Mouse (Mus musculus) kidney, adult 2 months (tissue): ENCODE measurements around the gene Fndc7. TPM values are rescaled to one million over a fixed set of nuclear protein-coding genes. Genes with fewer than 3 reads are reported as not detected.
"Not testable (repeated sequence)": the region's sequence is repeated elsewhere in the genome, so short reads cannot be mapped to it uniquely, and the experiment has no call there.

Source experiments
- DNase-seq: peaks from one replicate; pipeline ENCODE4 v3.0.0; 2021
- H3K27ac ChIP-seq: fragments of 200-500 bp; 2 replicates; pipeline ENCODE4 v1.5.1; 2012; ENCODE audit warnings: low read depth, low read length, control low read depth, inconsistent platforms; ENCODE audit not compliant: insufficient read depth
- H3K27me3 ChIP-seq: fragments of 200-500 bp; replicated peaks from 2 replicates; pipeline ENCODE4 v1.6.1; 2012; ENCODE audit warnings: mild to moderate bottlenecking, moderate library complexity, low read length, inconsistent platforms; ENCODE audit not compliant: control insufficient read depth, insufficient read depth
- H3K36me3 ChIP-seq: fragments of 200-500 bp; 2 replicates; pipeline ENCODE4 v1.6.1; 2012; ENCODE audit warnings: mild to moderate bottlenecking, moderate library complexity, low read length, inconsistent platforms; ENCODE audit not compliant: control insufficient read depth, insufficient read depth
- H3K4me1 ChIP-seq: fragments of 200-500 bp; 2 replicates; pipeline ENCODE4 v1.6.1; 2011; ENCODE audit warnings: low read length; ENCODE audit not compliant: control insufficient read depth, insufficient read depth
- H3K4me3 ChIP-seq: fragments of 200-500 bp; 2 replicates; pipeline ENCODE4 v1.5.1; 2011; ENCODE audit warnings: mild to moderate bottlenecking, low read depth, low read length, control low read depth; ENCODE audit not compliant: insufficient read depth
- CTCF ChIP-seq: fragments of 200-500 bp; conservative IDR thresholded peaks from 2 replicates; pipeline ENCODE4 v1.5.1; 2011; ENCODE audit warnings: low read depth, mild to moderate bottlenecking, control low read depth, low read length, moderate library complexity, mixed read lengths; ENCODE audit not compliant: insufficient read depth, insufficient read length
- POLR2A ChIP-seq: fragments of 200-500 bp; IDR thresholded peaks from one replicate; pipeline ENCODE4 v1.6.1; 2011; ENCODE audit warnings: low read depth, low read length, control low read depth
- WGBS: fragments of 180-500 bp; shearing (Covaris S2); methylation state at CpG from one replicate; pipeline ENCODE4 v1.1.7; 2018; 5-methylcytosine and 5-hydroxymethylcytosine counted together
- polyA plus RNA-seq: library from polyadenylated mRNA; depleted of rRNA; stranded (reverse); fragments of >200 nt; gene quantifications from 2 replicates; pipeline ENCODE4 v1.2.3, GENCODE M21; 2012

Fndc7 gene
- polyA plus RNA-seq, 1 experiment = 0.25 TPM

GRCm38 (mm10) chr3:108880544-108881507, 9.0 kb downstream of the Fndc7 start:
- 53% methylated on average over 28 of the region's 28 CpGs for WGBS

GRCm38 (mm10) chr3:108879836-108880435, 9.9 kb downstream of the Fndc7 start:
- no peaks in the 10 kb centered on the region for H3K36me3 ChIP-seq
- no peaks in the 10 kb centered on the region for H3K4me1 ChIP-seq
- no peak for DNase-seq
- H3K27me3 ChIP-seq = no peaks in the 10 kb centered on the region
- H3K27ac ChIP-seq = no peak overlapping the region
- H3K4me3 ChIP-seq = no peak overlapping the region
- no peak for TF ChIP-seq CTCF
- no peak for TF ChIP-seq POLR2A
- WGBS = 74% methylated on average over 5 of the region's 5 CpGs

More at GRCm38 (mm10) chr3:108880544-108881507, 9.0 kb downstream of the Fndc7 start:
- Histone ChIP-seq H3K27ac (no peak overlapping the region), H3K4me1 (no peaks in the 10 kb centered on the region), H3K36me3 (no peaks in the 10 kb centered on the region), H3K4me3 (no peak overlapping the region), H3K27me3 (no peaks in the 10 kb centered on the region)
- DNase-seq = no peak
- TF ChIP-seq CTCF (no peak), POLR2A (no peak)

- DNase-seq = no peak
- no peak overlapping the region for H3K27ac ChIP-seq
- H3K36me3 ChIP-seq = no peaks in the 10 kb centered on the region
- WGBS = 79% methylated on average over 2 of the region's 2 CpGs
- no peaks in the 10 kb centered on the region for H3K4me1 ChIP-seq
- TF ChIP-seq POLR2A (no peak), CTCF (no peak)
- H3K4me3 ChIP-seq = no peak overlapping the region
- H3K27me3 ChIP-seq = no peaks in the 10 kb centered on the region
Observed at GRCm38 (mm10) chr3:108879129-108879528, 10.7 kb downstream of the Fndc7 start.

- no peaks in the 10 kb centered on the region for H3K4me1 ChIP-seq
- no peak for DNase-seq
Observed at GRCm38 (mm10) chr3:108870631-108871030, 19.2 kb downstream of the Fndc7 start.

GRCm38 (mm10) chr3:108867449-108867848, 22.4 kb downstream of the Fndc7 start:
- no peaks in the 10 kb centered on the region for H3K4me1 ChIP-seq
- DNase-seq = no peak
- H3K36me3 ChIP-seq = no peaks in the 10 kb centered on the region
- no peak overlapping the region for H3K27ac ChIP-seq
- no peak overlapping the region for H3K4me3 ChIP-seq
- TF ChIP-seq CTCF (no peak), POLR2A (no peak)
- WGBS = 94% methylated on average over 3 of the region's 3 CpGs
- H3K27me3 ChIP-seq = no peaks in the 10 kb centered on the region

More at GRCm38 (mm10) chr3:108870631-108871030, 19.2 kb downstream of the Fndc7 start:
- no peak for TF ChIP-seq CTCF
- TF ChIP-seq POLR2A = no peak
- Histone ChIP-seq H3K36me3 (no peaks in the 10 kb centered on the region), H3K27ac (no peak overlapping the region), H3K27me3 (no peaks in the 10 kb centered on the region), H3K4me3 (no peak overlapping the region)
- 79% methylated on average over 6 of the region's 6 CpGs for WGBS

- no peaks in the 10 kb centered on the region for H3K27me3 ChIP-seq
- TF ChIP-seq POLR2A = no peak
- no peak for TF ChIP-seq CTCF
- no peaks in the 10 kb centered on the region for H3K4me1 ChIP-seq
- no peak for DNase-seq
- no peak overlapping the region for H3K4me3 ChIP-seq
- 89% methylated on average over 3 of the region's 3 CpGs for WGBS
- H3K36me3 ChIP-seq = no peaks in the 10 kb centered on the region
- H3K27ac ChIP-seq = no peak overlapping the region
Observed at GRCm38 (mm10) chr3:108865676-108866075, 24.1 kb downstream of the Fndc7 start.

- H3K27ac ChIP-seq = no peak overlapping the region
- WGBS = 50% methylated on average over 3 of the region's 3 CpGs
- DNase-seq = no peak
- no peaks in the 10 kb centered on the region for H3K36me3 ChIP-seq
- no peak for TF ChIP-seq POLR2A
- TF ChIP-seq CTCF = no peak
- H3K27me3 ChIP-seq = no peaks in the 10 kb centered on the region
- H3K4me1 ChIP-seq = no peaks in the 10 kb centered on the region
- H3K4me3 ChIP-seq = no peak overlapping the region
Observed at GRCm38 (mm10) chr3:108865129-108865528, 24.7 kb downstream of the Fndc7 start.

- TF ChIP-seq POLR2A = no peak
- TF ChIP-seq CTCF = no peak
- 80% methylated on average over 10 of the region's 10 CpGs for whole genome bisulfite sequencing
Observed at GRCm38 (mm10) chr3:108863091-108863490, 26.7 kb downstream of the Fndc7 start.

GRCm38 (mm10) chr3:108862282-108862681, 27.5 kb downstream of the Fndc7 start:
- H3K4me1 ChIP-seq, DNase-seq, H3K36me3 ChIP-seq, H3K4me3 ChIP-seq, H3K27ac ChIP-seq, H3K27me3 ChIP-seq: not testable (repeated sequence)
- 77% methylated on average over 4 of the region's 4 CpGs for WGBS

More at GRCm38 (mm10) chr3:108863091-108863490, 26.7 kb downstream of the Fndc7 start:
- no peak overlapping the region for H3K27ac ChIP-seq
- H3K27me3 ChIP-seq = no peaks in the 10 kb centered on the region
- no peak for DNase-seq
- no peaks in the 10 kb centered on the region for H3K4me1 ChIP-seq
- no peak overlapping the region for H3K4me3 ChIP-seq
- no peaks in the 10 kb centered on the region for H3K36me3 ChIP-seq
